Mouse (Mus musculus): Measurements from ENCODE around the gene Heg1. TPM values are rescaled to one million over a fixed set of nuclear protein-coding genes. Genes with fewer than 3 reads are reported as not detected.

Gene Heg1
- total RNA-seq (2021): 100 to 1,000 TPM; 199 to 203 TPM
- long read RNA-seq, experiment 1, partial matches to known transcripts: 9 of 55 reads
- long read RNA-seq, experiment 1, other reads (novel, unspliced or antisense): 46 of 55 reads
- long read RNA-seq, experiment 2, partial matches to known transcripts: 5 of 45 reads
- long read RNA-seq, experiment 2, other reads (novel, unspliced or antisense): 40 of 45 reads

GRCm38 (mm10) chr16:33684162-33684702 is at the start of gene Heg1:
TSS of gene Heg1 (plus strand) at chr16:33684370.
- intact Hi-C loops (cut with DNase I): no loop called here
- DNase-seq: peak; percentile 91 to 93

GRCm38 (mm10) chr16:33635836-33636595 is 48.2 kb upstream of the Heg1 start:
- no peak for DNase-seq
- intact Hi-C loops (cut with DNase I): no loop called here

- DNase-seq: no peak
- intact Hi-C loops (cut with DNase I): no loop called here
These were observed 42.4 kb upstream of the Heg1 start for GRCm38 (mm10) chr16:33641779-33642178.

GRCm38 (mm10) chr16:33653116-33653515 is 31.1 kb upstream of the Heg1 start:
- intact Hi-C loops (cut with DNase I): no loop called here

GRCm38 (mm10) chr16:33655443-33655842 is 28.7 kb upstream of the Heg1 start:
- no peak for DNase-seq
- intact Hi-C loops (cut with DNase I): no loop called here

More at GRCm38 (mm10) chr16:33653116-33653515, 31.1 kb upstream of the Heg1 start:
- DNase-seq: no peak

GRCm38 (mm10) chr16:33657191-33657590 is 27.0 kb upstream of the Heg1 start:
- intact Hi-C loops (cut with DNase I): no loop called here
- DNase-seq: no peak

- no peak for DNase-seq
- intact Hi-C loops (cut with DNase I): no loop called here
These were observed 26.0 kb upstream of the Heg1 start for GRCm38 (mm10) chr16:33658121-33658520.

- intact Hi-C loops (cut with DNase I): no loop called here
- DNase-seq: no peak
These were observed 24.6 kb upstream of the Heg1 start for GRCm38 (mm10) chr16:33659521-33659920.

GRCm38 (mm10) chr16:33660125-33660524 is 24.0 kb upstream of the Heg1 start:
- peak; percentile 26 to 52 for DNase-seq
- intact Hi-C loops (cut with DNase I): no loop called here

- intact Hi-C loops (cut with DNase I): no loop called here
These were observed 21.3 kb upstream of the Heg1 start for GRCm38 (mm10) chr16:33662841-33663240.

GRCm38 (mm10) chr16:33666226-33666625 is 17.9 kb upstream of the Heg1 start:
- intact Hi-C loops (cut with DNase I): no loop called here
- no peak for DNase-seq

More at GRCm38 (mm10) chr16:33662841-33663240, 21.3 kb upstream of the Heg1 start:
- DNase-seq: no peak

- intact Hi-C loops (cut with DNase I): no loop called here
These were observed 17.1 kb upstream of the Heg1 start for GRCm38 (mm10) chr16:33666985-33667538.

GRCm38 (mm10) chr16:33668448-33668847 is 15.7 kb upstream of the Heg1 start:
- intact Hi-C loops (cut with DNase I): no loop called here
- no peak for DNase-seq

More at GRCm38 (mm10) chr16:33666985-33667538, 17.1 kb upstream of the Heg1 start:
- DNase-seq: no peak

- intact Hi-C loops (cut with DNase I): no loop called here
- no peak for DNase-seq
These were observed 15.1 kb upstream of the Heg1 start for GRCm38 (mm10) chr16:33669072-33669471.

- DNase-seq: peak in 1 of 2 experiments; percentile 44
- intact Hi-C loops (cut with DNase I): loop anchor here (5.0 kb wide), 1 partner anchor 63 kb away; no protein-coding TSS in a partner anchor
These were observed 13.8 kb upstream of the Heg1 start for GRCm38 (mm10) chr16:33670340-33670739.

- DNase-seq: no peak
- intact Hi-C loops (cut with DNase I): loop anchor here (5.0 kb wide), 1 partner anchor 64 kb away; no protein-coding TSS in a partner anchor
These were observed 13.2 kb upstream of the Heg1 start for GRCm38 (mm10) chr16:33670933-33671332.

GRCm38 (mm10) chr16:33672188-33672587 is 12.0 kb upstream of the Heg1 start:
- intact Hi-C loops (cut with DNase I): loop anchor here (5.0 kb wide), 1 partner anchor 65 kb away; no protein-coding TSS in a partner anchor
- no peak for DNase-seq

GRCm38 (mm10) chr16:33672643-33673042 is 11.5 kb upstream of the Heg1 start:
- intact Hi-C loops (cut with DNase I): loop anchor here (5.0 kb wide), 1 partner anchor 65 kb away; no protein-coding TSS in a partner anchor

GRCm38 (mm10) chr16:33673530-33674109 is 10.6 kb upstream of the Heg1 start:
- intact Hi-C loops (cut with DNase I): loop anchor here (2.0 to 5.0 kb wide), 2 partner anchors 66 to 89 kb away; no protein-coding TSS in a partner anchor
- DNase-seq: peak; percentile 65 to 69

More at GRCm38 (mm10) chr16:33672643-33673042, 11.5 kb upstream of the Heg1 start:
- no peak for DNase-seq

- DNase-seq: no peak
- intact Hi-C loops (cut with DNase I): loop anchor here (2.0 kb wide), 1 partner anchor 90 kb away; no protein-coding TSS in a partner anchor
These were observed 8.9 kb upstream of the Heg1 start for GRCm38 (mm10) chr16:33675151-33675847.
